Mouse (Mus musculus): ENCODE measurements around the gene B4galt3. TPM values are rescaled to one million over a fixed set of nuclear protein-coding genes. Genes with fewer than 3 reads are reported as not detected.

The B4galt3 gene
- polyA plus RNA-seq, 1 experiment from 2014 or later = 66.3 TPM

- Histone ChIP-seq H3K27me3 (ENCODE audit: control insufficient read depth, insufficient read depth, low read length) (no peaks in the 10 kb centered on the region), H3K4me1 (replicated peaks; ENCODE audit: control insufficient read depth, insufficient read depth, low read length) (no peaks in the 10 kb centered on the region), H3K9ac (ENCODE audit: low read depth, low read length) (no peak overlapping the region), H3K27ac (ENCODE audit: low read depth, low read length) (no peak overlapping the region), H3K36me3 (ENCODE audit: control insufficient read depth, insufficient read depth, low read length) (no peaks in the 10 kb centered on the region), H3K4me3 (ENCODE audit: low read depth, low read length) (no peak overlapping the region), H3K9me3 (ENCODE audit: control insufficient read depth, low read length) (no peaks in the 10 kb centered on the region), H3K4me2 (replicated peaks; ENCODE audit: low read depth, low read length) (no peak overlapping the region)
- ATAC-seq (ENCODE audit: low FRiP score) = no peak
- peak; percentile 43 for DNase-seq (ENCODE audit: low spot score)
Measured at GRCm38 (mm10) chr1:171321415-171321814, 51.3 kb downstream of the B4galt3 start.

- no peak overlapping the region for H3K4me3 ChIP-seq (ENCODE audit: low read depth, low read length)
- 56% methylated on average over 1 of the region's 1 CpGs for WGBS
Measured at GRCm38 (mm10) chr1:171322012-171322411, 51.9 kb downstream of the B4galt3 start.

GRCm38 (mm10) chr1:171325571-171325970, 55.4 kb downstream of the B4galt3 start:
- H3K36me3 ChIP-seq (ENCODE audit: control insufficient read depth, insufficient read depth, low read length) = no peaks in the 10 kb centered on the region

More at GRCm38 (mm10) chr1:171322012-171322411, 51.9 kb downstream of the B4galt3 start:
- no peak for DNase-seq (ENCODE audit: low spot score)
- Histone ChIP-seq H3K9ac (ENCODE audit: low read depth, low read length) (no peak overlapping the region), H3K4me1 (replicated peaks; ENCODE audit: control insufficient read depth, insufficient read depth, low read length) (no peaks in the 10 kb centered on the region), H3K4me2 (replicated peaks; ENCODE audit: low read depth, low read length) (no peak overlapping the region), H3K9me3 (ENCODE audit: control insufficient read depth, low read length) (no peaks in the 10 kb centered on the region), H3K27ac (ENCODE audit: low read depth, low read length) (no peak overlapping the region), H3K27me3 (ENCODE audit: control insufficient read depth, insufficient read depth, low read length) (no peaks in the 10 kb centered on the region), H3K36me3 (ENCODE audit: control insufficient read depth, insufficient read depth, low read length) (no peaks in the 10 kb centered on the region)
- no peak; the same call in 1 of the 2 replicates for ATAC-seq (ENCODE audit: low FRiP score)

More at GRCm38 (mm10) chr1:171325571-171325970, 55.4 kb downstream of the B4galt3 start:
- DNase-seq (ENCODE audit: low spot score) (no peak), ATAC-seq (ENCODE audit: low FRiP score) (no peak)
- H3K9me3 ChIP-seq (ENCODE audit: control insufficient read depth, low read length) = no peaks in the 10 kb centered on the region
- H3K4me1 ChIP-seq (replicated peaks; ENCODE audit: control insufficient read depth, insufficient read depth, low read length) = no peaks in the 10 kb centered on the region
- no peak overlapping the region for H3K9ac ChIP-seq (ENCODE audit: low read depth, low read length)
- H3K4me3 ChIP-seq (ENCODE audit: low read depth, low read length) = no peak overlapping the region
- H3K4me2 ChIP-seq (replicated peaks; ENCODE audit: low read depth, low read length) = no peak overlapping the region
- 80% methylated on average over 2 of the region's 2 CpGs for WGBS
- no peaks in the 10 kb centered on the region for H3K27me3 ChIP-seq (ENCODE audit: control insufficient read depth, insufficient read depth, low read length)
- no peak overlapping the region for H3K27ac ChIP-seq (ENCODE audit: low read depth, low read length)

Other genes starting within 250 kb of the B4galt3 start
- 9.6 TPM in 2 replicates for gene Fcgr3, start 205.4 kb upstream of the B4galt3 start, polyA plus RNA-seq (2014; fragmentation: Nextera tagmentation; extraction: Ambion mirVana)
- gene Cfap126, start 156.4 kb upstream of the B4galt3 start, polyA plus RNA-seq (2014; fragmentation: Nextera tagmentation; extraction: Ambion mirVana) = 8.7 and 10.5 TPM in 2 replicates
- 259 and 284 TPM in 2 replicates for gene Sdhc, start 119.7 kb upstream of the B4galt3 start, polyA plus RNA-seq (2014; fragmentation: Nextera tagmentation; extraction: Ambion mirVana)
- gene Mpz, start 119.6 kb upstream of the B4galt3 start, polyA plus RNA-seq (2014; fragmentation: Nextera tagmentation; extraction: Ambion mirVana) = 0.99 and 1.5 TPM in 2 replicates
- gene Pcp4l1, start 74.1 kb upstream of the B4galt3 start, polyA plus RNA-seq (2014; fragmentation: Nextera tagmentation; extraction: Ambion mirVana) = 31.4 and 33.4 TPM in 2 replicates
- gene Nr1i3, start 56.4 kb upstream of the B4galt3 start, polyA plus RNA-seq (2014; fragmentation: Nextera tagmentation; extraction: Ambion mirVana) = 0.17 and 0.25 TPM in 2 replicates
- gene Tomm40l, start 47.8 kb upstream of the B4galt3 start, polyA plus RNA-seq (2014; fragmentation: Nextera tagmentation; extraction: Ambion mirVana) = 23.5 and 28.8 TPM in 2 replicates
- gene Apoa2, start 45.3 kb upstream of the B4galt3 start, polyA plus RNA-seq (2014; fragmentation: Nextera tagmentation; extraction: Ambion mirVana) = 3.1 and 5.0 TPM in 2 replicates
- gene Fcer1g, start 36.0 kb upstream of the B4galt3 start, polyA plus RNA-seq (2014; fragmentation: Nextera tagmentation; extraction: Ambion mirVana) = 22.1 and 26.1 TPM in 2 replicates
- 4.6 and 5.4 TPM in 2 replicates for gene Adamts4, start 19.9 kb upstream of the B4galt3 start, polyA plus RNA-seq (2014; fragmentation: Nextera tagmentation; extraction: Ambion mirVana)
- 259 and 263 TPM in 2 replicates for gene Ndufs2, start 18.9 kb upstream of the B4galt3 start, polyA plus RNA-seq (2014; fragmentation: Nextera tagmentation; extraction: Ambion mirVana)
- 48.1 and 51.8 TPM in 2 replicates for gene Ppox, start 10.9 kb downstream of the B4galt3 start, polyA plus RNA-seq (2014; fragmentation: Nextera tagmentation; extraction: Ambion mirVana)
- 82.8 and 85.4 TPM in 2 replicates for gene Usp21, start 17.7 kb downstream of the B4galt3 start, polyA plus RNA-seq (2014; fragmentation: Nextera tagmentation; extraction: Ambion mirVana)
- gene Ufc1, start 24.7 kb downstream of the B4galt3 start, polyA plus RNA-seq (2014; fragmentation: Nextera tagmentation; extraction: Ambion mirVana) = 108 and 114 TPM in 2 replicates
- gene Dedd, start 58.8 kb downstream of the B4galt3 start, polyA plus RNA-seq (2014; fragmentation: Nextera tagmentation; extraction: Ambion mirVana) = 46.6 and 49.5 TPM in 2 replicates
- 30.7 and 35.3 TPM in 2 replicates for gene Nit1, start 75.3 kb downstream of the B4galt3 start, polyA plus RNA-seq (2014; fragmentation: Nextera tagmentation; extraction: Ambion mirVana)
- gene Pfdn2, start 75.3 kb downstream of the B4galt3 start, polyA plus RNA-seq (2014; fragmentation: Nextera tagmentation; extraction: Ambion mirVana) = 68.3 and 68.4 TPM in 2 replicates
- gene Klhdc9, start 90.5 kb downstream of the B4galt3 start, polyA plus RNA-seq (2014; fragmentation: Nextera tagmentation; extraction: Ambion mirVana) = 1.3 and 2.0 TPM in 2 replicates
- gene Nectin4, start 99.8 kb downstream of the B4galt3 start, polyA plus RNA-seq (2014; fragmentation: Nextera tagmentation; extraction: Ambion mirVana) = 0.66 and 0.96 TPM in 2 replicates
- gene Arhgap30, start 118.6 kb downstream of the B4galt3 start, polyA plus RNA-seq (2014; fragmentation: Nextera tagmentation; extraction: Ambion mirVana) = 0.54 and 0.99 TPM in 2 replicates
- 122 and 143 TPM in 2 replicates for gene Usf1, start 141.0 kb downstream of the B4galt3 start, polyA plus RNA-seq (2014; fragmentation: Nextera tagmentation; extraction: Ambion mirVana)
- 3.3 and 4.3 TPM in 2 replicates for gene Tstd1, start 148.5 kb downstream of the B4galt3 start, polyA plus RNA-seq (2014; fragmentation: Nextera tagmentation; extraction: Ambion mirVana)
- 16.9 and 20.1 TPM in 2 replicates for gene F11r, start 167.2 kb downstream of the B4galt3 start, polyA plus RNA-seq (2014; fragmentation: Nextera tagmentation; extraction: Ambion mirVana)
- 15.4 and 17.5 TPM in 2 replicates for gene Alyref2, start 233.2 kb downstream of the B4galt3 start, polyA plus RNA-seq (2014; fragmentation: Nextera tagmentation; extraction: Ambion mirVana)